Mouse (Mus musculus) intestine, postnatal 0 days (tissue): Measurements from ENCODE around the gene Tmem131. TPM values are rescaled to one million over a fixed set of nuclear protein-coding genes. Genes with fewer than 3 reads are reported as not detected.

Experiments
- ATAC-seq: fragments of 200-750 bp; cut with Nextera tagmentation; 2 replicates; pipeline ENCODE4 v1.8.0; 2017; ENCODE audit warnings: mild to moderate bottlenecking, moderate TSS enrichment, moderate library complexity
- H3K27ac ChIP-seq: fragments of 300-500 bp; sonication (generic); 2 replicates; pipeline ENCODE4 v1.5.1; 2014; ENCODE audit warnings: mild to moderate bottlenecking, low read depth, low read length, moderate library complexity
- H3K27me3 ChIP-seq: fragments of 300-500 bp; sonication (generic); replicated peaks from 2 replicates; pipeline ENCODE4 v1.6.1; 2014; ENCODE audit warnings: low read length, mixed read lengths; ENCODE audit not compliant: control insufficient read depth, insufficient read depth
- H3K36me3 ChIP-seq: fragments of 300-500 bp; sonication (generic); 2 replicates; pipeline ENCODE4 v1.6.1; 2014; ENCODE audit warnings: mild to moderate bottlenecking, moderate library complexity; ENCODE audit not compliant: control insufficient read depth, insufficient read depth
- H3K4me1 ChIP-seq: fragments of 300-500 bp; sonication (generic); replicated peaks from 2 replicates; pipeline ENCODE4 v1.6.1; 2014; ENCODE audit warnings: antibody characterized with exemption, low read length, mixed read lengths; ENCODE audit not compliant: control insufficient read depth, insufficient read depth
- H3K4me2 ChIP-seq: fragments of 300-500 bp; sonication (generic); replicated peaks from 2 replicates; pipeline ENCODE4 v1.6.1; 2014; ENCODE audit warnings: low read depth, mild to moderate bottlenecking, moderate library complexity
- H3K4me3 ChIP-seq: fragments of 300-500 bp; sonication (generic); 2 replicates; pipeline ENCODE4 v1.5.1; 2014; ENCODE audit warnings: low read depth, low read length
- H3K9ac ChIP-seq: fragments of 300-500 bp; sonication (generic); 2 replicates; pipeline ENCODE4 v1.6.1; 2014; ENCODE audit warnings: mild to moderate bottlenecking, low read depth, low read length
- H3K9me3 ChIP-seq: fragments of 300-500 bp; sonication (generic); 2 replicates; pipeline ENCODE4 v1.6.1; 2016; ENCODE audit warnings: mixed run types; ENCODE audit not compliant: control insufficient read depth
- CTCF ChIP-seq: sonication (generic); IDR thresholded peaks from 2 replicates; pipeline ENCODE4 v1.5.1; 2016; ENCODE audit warnings: low read depth, mild to moderate bottlenecking, control low read depth, antibody characterized with exemption, moderate library complexity
- WGBS: fragments of 180-500 bp; shearing (Covaris S2); extraction: QIAGEN DNeasy Blood & Tissue Kit; methylation state at CpG from one replicate; pipeline ENCODE4 v1.1.7; 2014; 5-methylcytosine and 5-hydroxymethylcytosine counted together
- polyA plus RNA-seq: library from polyadenylated mRNA; unstranded; fragments of >200 nt; fragmentation: Nextera tagmentation; extraction: Ambion mirVana; gene quantifications from 2 replicates; pipeline ENCODE4 v1.2.1, GENCODE M21; 2015

The Tmem131 gene
- polyA plus RNA-seq, 1 experiment from 2014 or later, result 10.6 TPM

DNA sequence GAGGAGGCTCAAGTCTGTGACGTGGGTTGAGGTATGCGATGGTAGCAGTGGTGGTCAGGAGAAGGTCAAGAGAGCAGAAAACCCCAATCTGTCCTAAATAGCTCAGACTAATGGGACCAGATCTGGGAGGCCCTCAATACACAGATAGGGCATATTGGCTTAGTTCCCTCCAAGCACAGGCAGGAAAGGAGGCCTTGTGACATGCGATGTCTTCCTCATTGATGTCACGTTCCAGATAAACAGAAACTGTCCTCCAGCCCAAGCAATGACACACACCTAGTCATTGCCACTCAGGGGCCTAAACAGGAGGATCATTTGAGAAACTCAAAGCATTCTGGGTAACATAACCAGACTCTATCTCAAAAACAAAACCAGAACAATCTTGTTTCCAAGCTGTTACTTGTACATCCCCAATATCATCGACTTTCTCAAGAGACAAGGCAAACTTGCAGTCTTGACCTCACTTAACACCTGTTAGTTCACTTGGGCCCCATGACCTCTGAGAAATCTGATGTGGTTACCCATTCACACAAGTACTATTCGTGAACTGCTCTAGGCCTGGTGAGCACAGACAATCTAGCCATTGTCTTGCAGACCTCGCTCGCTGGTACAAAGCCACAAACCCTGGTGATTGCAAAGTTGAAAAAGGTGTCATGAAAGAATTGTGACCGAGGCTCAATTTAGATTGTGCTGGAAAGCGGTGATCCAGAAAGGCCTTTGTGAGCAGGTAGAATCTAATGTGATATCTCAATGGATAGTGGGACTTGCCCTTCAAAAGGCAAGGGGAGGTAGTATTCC is 19.1 kb upstream of the Tmem131 start:
- no peak for ATAC-seq
- no peak overlapping the region for H3K4me3 ChIP-seq
- H3K27ac ChIP-seq, result no peak overlapping the region
- no peak overlapping the region for H3K4me2 ChIP-seq
- no peaks in the 10 kb centered on the region for H3K9me3 ChIP-seq
- H3K4me1 ChIP-seq, result no peaks in the 10 kb centered on the region
- WGBS, result 76% methylated on average over 10 of the region's 10 CpGs
- no peak overlapping the region for H3K9ac ChIP-seq
- no peaks in the 10 kb centered on the region for H3K36me3 ChIP-seq
- TF ChIP-seq CTCF, result no peak
- no peaks in the 10 kb centered on the region for H3K27me3 ChIP-seq

DNA sequence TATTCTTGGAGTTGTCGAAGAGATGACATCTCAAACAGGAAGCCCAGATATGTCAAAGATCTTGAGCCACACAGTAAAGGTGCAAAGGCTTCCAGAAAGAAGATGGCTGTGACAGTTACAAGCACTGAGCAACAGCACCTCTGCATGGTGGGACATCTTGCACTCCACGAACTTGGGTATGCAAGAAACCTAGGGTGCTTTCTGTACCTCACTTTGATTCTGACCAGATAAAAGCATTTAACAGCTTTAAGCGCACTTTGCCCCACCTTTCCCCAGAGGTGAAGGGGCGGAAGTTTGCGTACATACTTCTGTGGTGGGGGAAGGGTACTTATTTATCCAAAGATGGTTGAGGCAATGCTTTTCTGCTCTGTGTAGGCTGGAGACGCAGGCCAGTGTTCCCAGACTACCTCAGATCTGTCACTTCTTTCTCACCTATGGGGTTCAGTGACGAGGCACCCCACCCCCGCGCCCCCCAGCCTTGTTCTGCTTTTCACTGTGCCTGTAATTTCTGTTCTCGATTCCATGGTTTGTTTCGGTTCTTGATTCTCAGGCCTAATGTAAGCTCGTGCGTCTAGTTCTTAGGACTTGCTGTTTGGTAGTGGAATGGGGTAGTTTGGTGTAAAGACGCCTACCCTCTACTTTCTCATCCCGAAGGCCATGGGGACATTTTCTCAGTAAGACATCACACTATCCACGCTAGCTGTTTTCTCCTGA is 17.2 kb upstream of the Tmem131 start:
- H3K4me2 ChIP-seq, result no peak overlapping the region
- no peaks in the 10 kb centered on the region for H3K27me3 ChIP-seq
- no peaks in the 10 kb centered on the region for H3K36me3 ChIP-seq
- no peak overlapping the region for H3K4me3 ChIP-seq
- H3K9ac ChIP-seq, result no peak overlapping the region
- no peak for ATAC-seq
- H3K27ac ChIP-seq, result no peak overlapping the region
- WGBS, result 68% methylated on average over 16 of the region's 16 CpGs
- no peaks in the 10 kb centered on the region for H3K4me1 ChIP-seq
- no peak for TF ChIP-seq CTCF
- no peaks in the 10 kb centered on the region for H3K9me3 ChIP-seq

DNA sequence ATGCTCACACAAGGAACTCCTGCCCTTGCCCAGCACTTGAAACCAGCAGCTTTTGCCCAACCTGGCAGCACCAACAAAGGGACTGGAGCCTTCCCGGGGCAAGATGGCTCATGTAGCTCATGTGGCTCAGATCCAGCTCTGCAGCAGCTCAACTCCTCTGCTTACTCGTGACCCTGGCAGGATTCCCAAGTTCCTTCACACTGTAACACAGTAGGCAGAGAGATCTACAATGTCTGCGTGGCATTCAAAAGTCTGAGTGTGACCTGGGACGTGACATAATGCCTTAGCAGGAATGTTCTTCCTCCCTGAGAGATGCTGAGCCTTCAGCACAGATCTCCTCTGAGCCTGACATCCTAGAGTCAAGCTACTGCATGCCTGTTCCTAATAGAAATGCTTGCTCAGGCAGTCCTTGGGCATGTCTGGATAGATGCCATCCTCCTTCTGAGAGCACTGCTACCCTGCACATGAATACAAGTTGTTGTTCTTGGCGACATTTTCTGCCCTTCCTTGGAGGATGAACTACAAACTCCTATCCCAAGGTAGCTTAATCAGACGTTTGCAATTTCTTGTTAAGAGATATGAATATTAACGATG is 6.2 kb upstream of the Tmem131 start:
- 71% methylated on average over 7 of the region's 7 CpGs for WGBS
- Histone ChIP-seq H3K27me3 (no peaks in the 10 kb centered on the region), H3K9me3 (no peaks in the 10 kb centered on the region), H3K27ac (no peak overlapping the region), H3K4me3 (no peak overlapping the region), H3K4me2 (no peak overlapping the region), H3K4me1 (no peaks in the 10 kb centered on the region), H3K9ac (no peak overlapping the region), H3K36me3 (no peaks in the 10 kb centered on the region)
- no peak for TF ChIP-seq CTCF
- ATAC-seq, result no peak

DNA sequence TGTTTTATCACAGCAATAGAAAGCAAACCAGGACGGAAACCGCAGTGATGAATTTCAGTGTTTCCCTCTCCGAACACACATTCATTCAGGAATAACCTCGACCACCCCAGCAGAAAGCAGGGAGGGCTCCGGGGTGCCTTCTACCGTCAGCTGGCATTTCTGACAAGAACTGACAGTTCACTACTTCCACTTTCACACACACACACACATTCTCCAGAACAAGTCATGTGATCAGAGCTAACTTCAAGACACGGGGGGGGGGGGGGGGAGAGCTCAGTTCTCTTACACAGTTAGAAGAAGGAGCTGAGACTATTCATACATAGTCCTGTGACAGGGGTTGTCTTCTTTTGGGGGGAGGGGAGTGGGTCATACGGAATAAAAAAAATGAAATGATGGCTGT is 4.0 kb upstream of the Tmem131 start:
- Histone ChIP-seq H3K27ac (no peak overlapping the region), H3K9me3 (no peaks in the 10 kb centered on the region), H3K36me3 (no peaks in the 10 kb centered on the region), H3K9ac (no peak overlapping the region), H3K4me1 (no peaks in the 10 kb centered on the region), H3K27me3 (no peaks in the 10 kb centered on the region), H3K4me2 (no peak overlapping the region), H3K4me3 (no peak overlapping the region)
- no peak for ATAC-seq
- TF ChIP-seq CTCF, result no peak
- WGBS, result 74% methylated on average over 8 of the region's 8 CpGs

DNA sequence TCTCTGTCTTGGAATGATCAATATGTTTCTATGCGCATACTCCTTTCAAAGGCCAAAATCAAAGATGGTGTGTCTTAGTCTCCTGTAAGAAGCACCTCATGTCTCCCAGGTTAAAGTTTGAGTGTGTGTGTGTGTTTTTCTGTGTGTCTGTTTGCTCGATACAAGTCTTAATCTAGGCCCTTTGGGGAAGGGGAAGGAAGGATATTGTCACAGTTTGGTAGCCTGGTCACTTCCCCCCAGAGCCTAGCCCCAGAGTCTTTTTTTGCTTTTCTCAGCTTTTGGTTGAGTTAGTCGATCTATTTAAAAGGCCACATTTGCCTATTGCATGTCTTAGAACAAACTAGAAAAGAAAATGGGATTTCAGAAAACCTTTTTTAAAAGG is 3.1 kb downstream of the Tmem131 start:
- ATAC-seq, result no peak
- Histone ChIP-seq H3K4me3 (peak overlapping the region; percentile 100), H3K36me3 (no peaks in the 10 kb centered on the region; the same call in 1 of the 2 replicates), H3K4me2 (peak overlapping the region; percentile 75), H3K27ac (no peak overlapping the region), H3K4me1 (0 out of 2 replicates have a peak, but pooled peaks cover 5% of the 10 kb centered on the region), H3K9me3 (no peaks in the 10 kb centered on the region), H3K9ac (peak overlapping the region; percentile 99), H3K27me3 (no peaks in the 10 kb centered on the region)
- 56% methylated on average over 3 of the region's 3 CpGs for WGBS
- no peak for TF ChIP-seq CTCF
